Mouse (Mus musculus) liver, embryonic 12.5 days (tissue): ENCODE data around the gene Ldlrad3. TPM values are rescaled to one million over a fixed set of nuclear protein-coding genes. Genes with fewer than 3 reads are reported as not detected.

Source experiments
- ATAC-seq: fragments of 200-750 bp; cut with Nextera tagmentation; 2 replicates; pipeline ENCODE4 v1.8.0; 2017; ENCODE audit warnings: moderate number of reproducible peaks, mild to moderate bottlenecking, moderate library complexity
- H3K27ac ChIP-seq: fragments of 300-500 bp; sonication (generic); 2 replicates; pipeline ENCODE4 v1.5.1; 2016; ENCODE audit warnings: mild to moderate bottlenecking
- H3K27me3 ChIP-seq: fragments of 300-500 bp; sonication (generic); replicated peaks from 2 replicates; pipeline ENCODE4 v1.6.1; 2016; ENCODE audit warnings: mild to moderate bottlenecking, moderate library complexity
- H3K36me3 ChIP-seq: fragments of 300-500 bp; sonication (generic); 2 replicates; pipeline ENCODE4 v1.6.1; 2016; ENCODE audit warnings: mild to moderate bottlenecking, moderate library complexity
- H3K4me1 ChIP-seq: fragments of 300-500 bp; sonication (generic); 2 replicates; pipeline ENCODE4 v1.6.1; 2016
- H3K4me2 ChIP-seq: fragments of 300-500 bp; sonication (generic); 2 replicates; pipeline ENCODE4 v1.6.1; 2016; ENCODE audit warnings: mild to moderate bottlenecking, moderate library complexity
- H3K4me3 ChIP-seq: fragments of 300-500 bp; sonication (generic); 2 replicates; pipeline ENCODE4 v1.5.1; 2016; ENCODE audit warnings: mild to moderate bottlenecking, moderate library complexity
- H3K9ac ChIP-seq: fragments of 300-500 bp; sonication (generic); 2 replicates; pipeline ENCODE4 v1.6.1; 2016; ENCODE audit warnings: mild to moderate bottlenecking, moderate library complexity
- H3K9me3 ChIP-seq: fragments of 300-500 bp; sonication (generic); replicated peaks from 2 replicates; pipeline ENCODE4 v1.6.1; 2016; ENCODE audit warnings: mild to moderate bottlenecking, moderate library complexity
- WGBS: fragments of 180-500 bp; shearing (Covaris S2); methylation state at CpG from one replicate; pipeline ENCODE4 v1.1.7; 2016; ENCODE audit not compliant: insufficient replicate concordance; 5-methylcytosine and 5-hydroxymethylcytosine counted together
- polyA plus RNA-seq: library from polyadenylated mRNA; unstranded; fragments of >200 nt; fragmentation: Nextera tagmentation; extraction: Ambion mirVana; gene quantifications from 2 replicates; pipeline ENCODE4 v1.2.1, GENCODE M21; 2016

Ldlrad3 gene
- polyA plus RNA-seq, 1 experiment from 2014 or later: 8.2 TPM

- Histone ChIP-seq H3K4me1 (peaks cover 22% of the 10 kb centered on the region), H3K9ac (no peak overlapping the region), H3K4me3 (no peak overlapping the region), H3K4me2 (no peak overlapping the region), H3K27ac (no peak overlapping the region), H3K36me3 (no peaks in the 10 kb centered on the region), H3K27me3 (peaks cover 45% of the 10 kb centered on the region), H3K9me3 (no peaks in the 10 kb centered on the region)
- 48% methylated on average over 7 of the region's 7 CpGs for WGBS
- no peak for ATAC-seq
These were observed 2.3 kb downstream of the Ldlrad3 start for GRCm38 (mm10) chr2:102183720-102184480.

- Histone ChIP-seq H3K9me3 (no peaks in the 10 kb centered on the region), H3K27me3 (peaks cover 32% of the 10 kb centered on the region), H3K4me1 (peaks cover 17% of the 10 kb centered on the region), H3K27ac (no peak overlapping the region), H3K9ac (no peak overlapping the region), H3K36me3 (no peaks in the 10 kb centered on the region), H3K4me3 (no peak overlapping the region), H3K4me2 (no peak overlapping the region)
- ATAC-seq: no peak
- 47% methylated on average over 2 of the region's 2 CpGs for WGBS
These were observed 4.7 kb downstream of the Ldlrad3 start for GRCm38 (mm10) chr2:102181459-102181858.

GRCm38 (mm10) chr2:102176434-102176772, 9.8 kb downstream of the Ldlrad3 start:
- no peak for ATAC-seq
- 77% methylated on average over 5 of the region's 5 CpGs for WGBS
- Histone ChIP-seq H3K4me2 (no peak overlapping the region), H3K4me3 (no peak overlapping the region), H3K9ac (no peak overlapping the region), H3K36me3 (no peaks in the 10 kb centered on the region), H3K9me3 (no peaks in the 10 kb centered on the region), H3K4me1 (no peaks in the 10 kb centered on the region; the same call in 1 of the 2 replicates), H3K27me3 (no peaks in the 10 kb centered on the region), H3K27ac (no peak overlapping the region)

DNA sequence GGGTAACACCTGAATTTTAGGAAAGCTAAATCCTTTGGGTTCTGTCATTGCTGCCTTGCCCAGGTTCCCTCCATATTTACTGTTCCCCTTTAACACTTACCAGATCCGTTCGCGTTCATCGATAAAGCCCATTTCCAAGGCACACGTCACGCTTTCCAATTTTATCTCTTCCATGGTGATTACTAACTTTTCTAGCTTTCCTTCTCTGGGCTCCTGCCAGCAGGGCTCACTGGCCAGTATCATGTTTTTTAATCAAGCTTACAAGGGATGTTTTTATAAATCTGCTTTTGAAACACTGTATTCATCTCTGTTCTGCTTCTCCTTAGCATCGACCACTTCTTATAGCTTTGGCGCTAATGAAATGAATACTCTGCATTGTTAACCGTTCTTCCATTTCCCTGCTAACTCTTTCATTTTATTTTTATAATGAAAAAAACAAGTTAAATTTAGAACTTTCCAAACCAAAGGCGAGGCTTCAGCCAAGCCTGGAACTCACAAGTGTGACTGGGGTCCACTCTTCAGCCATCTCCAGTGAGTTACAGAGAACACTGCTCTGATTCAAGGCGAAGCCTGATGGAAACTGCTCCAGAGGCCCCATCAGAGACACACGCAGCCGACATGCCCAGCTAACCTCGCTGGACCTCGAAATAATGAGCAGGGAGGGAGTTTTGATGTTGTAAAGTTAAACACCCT, 10.3 kb downstream of the Ldlrad3 start:
- no peak overlapping the region for H3K27ac ChIP-seq
- H3K4me1 ChIP-seq: no peaks in the 10 kb centered on the region
- no peaks in the 10 kb centered on the region for H3K9me3 ChIP-seq
- H3K27me3 ChIP-seq: no peaks in the 10 kb centered on the region
- no peak for ATAC-seq
- no peak overlapping the region for H3K9ac ChIP-seq
- WGBS: 82% methylated on average over 15 of the region's 15 CpGs
- H3K4me2 ChIP-seq: no peak overlapping the region
- H3K36me3 ChIP-seq: no peaks in the 10 kb centered on the region
- no peak overlapping the region for H3K4me3 ChIP-seq

GRCm38 (mm10) chr2:102172458-102172857, 13.7 kb downstream of the Ldlrad3 start:
- Histone ChIP-seq H3K4me2 (no peak overlapping the region), H3K27me3 (no peaks in the 10 kb centered on the region), H3K9ac (no peak overlapping the region), H3K4me3 (no peak overlapping the region), H3K27ac (no peak overlapping the region), H3K36me3 (no peaks in the 10 kb centered on the region), H3K9me3 (no peaks in the 10 kb centered on the region), H3K4me1 (no peaks in the 10 kb centered on the region)
- ATAC-seq: no peak
- 75% methylated on average over 4 of the region's 4 CpGs for WGBS

DNA sequence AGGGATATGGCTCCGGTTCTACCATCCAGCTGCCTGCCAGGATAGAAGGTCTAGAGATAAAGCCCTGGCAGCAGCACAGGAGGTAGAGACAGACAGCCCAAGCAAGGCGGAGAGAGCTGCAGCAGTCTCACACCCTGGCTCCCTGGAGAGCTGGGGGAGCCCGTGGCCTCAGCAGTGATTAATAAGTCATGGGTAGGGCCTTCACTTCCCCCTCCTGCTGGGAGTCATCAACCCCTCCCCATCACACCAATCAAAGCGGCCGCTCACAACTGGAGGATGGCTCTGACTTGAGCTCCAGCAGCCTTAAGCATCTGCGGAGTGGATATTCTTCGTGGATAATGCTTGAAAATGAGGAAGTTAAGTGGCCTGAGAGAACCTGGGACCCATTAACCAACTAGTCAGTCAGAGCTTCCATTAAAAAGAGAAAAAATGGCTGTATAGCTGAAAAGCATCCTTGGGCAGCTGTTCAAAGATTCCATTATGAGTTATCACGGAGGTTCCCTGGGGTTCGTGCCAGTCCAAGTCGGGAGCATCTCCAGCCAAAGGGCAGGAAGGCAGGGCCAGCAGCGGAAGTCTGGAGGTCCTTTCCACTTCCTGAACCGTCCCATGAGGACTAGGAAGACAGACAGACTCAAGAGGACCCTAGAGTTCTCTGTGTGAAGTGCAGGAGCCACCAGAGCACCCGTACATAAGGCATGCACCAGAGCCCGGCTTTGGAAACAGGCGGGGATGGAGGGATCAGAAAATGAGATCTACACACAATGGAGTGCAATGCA, 19.4 kb downstream of the Ldlrad3 start:
- no peak for ATAC-seq
- Histone ChIP-seq H3K27me3 (0 out of 2 replicates have a peak, but pooled peaks cover 4% of the 10 kb centered on the region), H3K4me3 (no peak overlapping the region), H3K27ac (no peak overlapping the region), H3K4me1 (0 out of 2 replicates have a peak, but pooled peaks cover 11% of the 10 kb centered on the region), H3K4me2 (0 out of 2 replicates have a peak overlapping the region, but pooled peaks have one; percentile 16), H3K36me3 (no peaks in the 10 kb centered on the region), H3K9ac (no peak overlapping the region), H3K9me3 (no peaks in the 10 kb centered on the region)
- 21% methylated on average over 15 of the region's 15 CpGs for WGBS

- Histone ChIP-seq H3K4me1 (0 out of 2 replicates have a peak, but pooled peaks cover 11% of the 10 kb centered on the region), H3K27me3 (0 out of 2 replicates have a peak, but pooled peaks cover 4% of the 10 kb centered on the region), H3K36me3 (no peaks in the 10 kb centered on the region), H3K9ac (no peak overlapping the region), H3K27ac (no peak overlapping the region), H3K9me3 (no peaks in the 10 kb centered on the region), H3K4me3 (no peak overlapping the region), H3K4me2 (no peak overlapping the region)
- 39% methylated on average over 3 of the region's 3 CpGs for WGBS
- no peak for ATAC-seq
These were observed 23.1 kb downstream of the Ldlrad3 start for GRCm38 (mm10) chr2:102163106-102163505.

DNA sequence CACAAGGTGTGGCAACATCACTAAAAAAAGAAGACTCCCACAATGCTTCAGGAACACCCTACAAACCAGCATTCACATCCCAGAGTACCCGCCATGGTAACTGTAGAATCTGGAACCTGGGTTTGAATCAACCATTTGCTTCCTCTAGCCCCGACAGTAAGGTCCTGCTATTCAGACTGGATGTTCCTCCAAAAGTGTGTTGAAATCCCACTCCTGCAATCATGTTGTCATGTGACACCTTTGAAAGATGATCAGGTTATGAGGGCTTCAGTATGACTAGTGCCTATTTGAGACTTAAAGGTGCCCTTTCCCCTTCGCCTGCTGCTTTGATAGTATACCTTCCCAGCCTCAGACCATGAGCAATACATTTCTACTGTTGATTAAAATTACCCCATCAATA, 28.6 kb downstream of the Ldlrad3 start:
- ATAC-seq: no peak
- no peaks in the 10 kb centered on the region for H3K27me3 ChIP-seq
- no peak overlapping the region for H3K9ac ChIP-seq
- no peak overlapping the region for H3K4me3 ChIP-seq
- no peaks in the 10 kb centered on the region for H3K36me3 ChIP-seq
- no peak overlapping the region for H3K27ac ChIP-seq
- WGBS: 75% methylated on average over 3 of the region's 3 CpGs
- H3K4me1 ChIP-seq: peaks cover 14% of the 10 kb centered on the region
- no peak overlapping the region for H3K4me2 ChIP-seq
- no peaks in the 10 kb centered on the region for H3K9me3 ChIP-seq

DNA sequence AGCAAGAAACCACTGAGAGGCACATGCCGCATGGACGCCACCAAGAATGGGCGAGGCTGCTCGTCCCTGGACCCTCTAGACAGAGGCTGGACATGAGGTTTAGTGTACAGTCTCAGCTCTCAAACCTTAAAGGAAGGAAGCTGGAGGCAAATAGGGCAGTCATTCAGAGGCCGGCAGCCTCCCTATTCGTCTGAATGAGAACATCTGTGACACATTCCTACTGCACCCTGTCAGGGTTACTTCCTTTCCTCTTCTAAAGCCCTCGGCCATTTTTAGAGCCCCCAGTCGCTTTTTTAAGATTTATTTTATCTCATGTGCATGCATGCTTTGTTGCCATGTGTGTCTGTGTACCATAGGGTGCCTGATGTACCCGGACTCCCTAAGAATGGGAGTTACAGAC, 29.2 kb downstream of the Ldlrad3 start:
- no peak overlapping the region for H3K9ac ChIP-seq
- H3K36me3 ChIP-seq: no peaks in the 10 kb centered on the region
- H3K4me3 ChIP-seq: no peak overlapping the region
- H3K4me1 ChIP-seq: peaks cover 14% of the 10 kb centered on the region
- no peak overlapping the region for H3K27ac ChIP-seq
- no peaks in the 10 kb centered on the region for H3K27me3 ChIP-seq
- H3K9me3 ChIP-seq: no peaks in the 10 kb centered on the region
- ATAC-seq: no peak
- WGBS: 59% methylated on average over 9 of the region's 9 CpGs
- H3K4me2 ChIP-seq: no peak overlapping the region

DNA sequence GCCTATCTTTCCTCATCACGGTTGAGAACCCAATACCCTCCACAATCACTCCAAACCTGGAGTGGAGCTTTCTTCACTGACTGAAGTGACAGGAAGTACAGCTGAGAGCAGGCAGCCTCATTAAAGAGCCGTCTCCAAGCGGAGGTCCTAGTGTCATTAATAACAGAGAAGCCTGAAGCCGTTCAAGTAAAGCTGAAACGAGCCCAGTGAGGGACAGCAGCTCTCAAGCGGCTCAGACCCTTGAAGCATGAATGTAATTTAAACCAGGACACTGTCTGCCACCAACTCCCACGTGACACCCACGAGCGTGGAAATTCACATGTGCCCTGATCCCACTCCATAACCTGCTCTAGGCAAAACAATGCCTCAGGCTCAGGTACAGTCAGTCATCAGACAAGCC, 29.7 kb downstream of the Ldlrad3 start:
- H3K27ac ChIP-seq: no peak overlapping the region
- H3K9me3 ChIP-seq: no peaks in the 10 kb centered on the region
- no peak overlapping the region for H3K4me3 ChIP-seq
- ATAC-seq: no peak
- no peak overlapping the region for H3K9ac ChIP-seq
- WGBS: 56% methylated on average over 9 of the region's 9 CpGs
- peaks cover 14% of the 10 kb centered on the region for H3K4me1 ChIP-seq
- no peaks in the 10 kb centered on the region for H3K36me3 ChIP-seq
- H3K4me2 ChIP-seq: no peak overlapping the region
- no peaks in the 10 kb centered on the region for H3K27me3 ChIP-seq

DNA sequence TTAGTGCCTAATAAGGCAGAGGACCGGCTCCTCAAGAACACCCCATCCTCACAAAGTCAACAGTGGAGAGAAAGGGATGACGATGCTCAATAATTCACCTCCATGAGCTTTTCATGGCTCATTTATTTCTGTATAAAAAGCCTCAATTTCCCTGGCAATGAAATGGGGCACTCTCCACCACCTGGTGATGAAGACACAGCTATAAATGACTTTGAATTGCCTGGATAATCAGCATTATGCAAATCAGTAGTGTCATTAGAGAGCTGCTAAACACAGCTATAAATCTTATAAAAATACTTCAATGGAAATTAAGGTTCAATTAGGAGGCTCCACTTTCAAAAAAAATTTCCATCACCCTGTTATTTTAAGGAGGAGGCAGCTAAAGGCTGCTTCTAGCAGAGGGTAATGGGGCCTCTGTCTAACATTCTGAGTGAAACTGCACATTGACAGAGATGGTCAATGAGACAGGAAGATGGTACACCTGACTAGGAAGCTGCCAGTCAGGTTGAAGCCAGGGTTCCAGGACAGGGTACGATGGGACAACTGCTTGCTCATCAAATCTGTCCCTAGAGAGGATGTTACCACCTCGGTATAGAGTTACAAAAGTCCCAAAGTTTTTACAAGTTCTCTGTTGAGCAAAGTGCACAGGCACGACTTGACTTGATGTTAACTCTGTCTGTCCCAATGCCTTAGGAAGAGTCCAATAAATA, 30.7 kb downstream of the Ldlrad3 start:
- Histone ChIP-seq H3K27ac (no peak overlapping the region), H3K9me3 (no peaks in the 10 kb centered on the region), H3K27me3 (no peaks in the 10 kb centered on the region), H3K4me3 (no peak overlapping the region), H3K9ac (no peak overlapping the region), H3K36me3 (no peaks in the 10 kb centered on the region), H3K4me2 (no peak overlapping the region), H3K4me1 (peaks cover 14% of the 10 kb centered on the region)
- ATAC-seq: no peak
- 58% methylated on average over 5 of the region's 5 CpGs for WGBS
